Mouse (Mus musculus) bone marrow, adult 2 months (tissue): ENCODE results near the gene Abtb1.

Source experiments
- CTCF ChIP-seq: fragments of 200-500 bp; IDR thresholded peaks from 2 replicates; pipeline ENCODE4 v1.5.1; 2011; ENCODE audit warnings: low read length, control low read depth; ENCODE audit not compliant: control insufficient read depth, insufficient read depth
- POLR2A ChIP-seq: fragments of 200-500 bp; IDR thresholded peaks from 2 replicates; pipeline ENCODE4 v1.6.1; 2011; ENCODE audit warnings: low read depth, mild to moderate bottlenecking, control low read depth, low read length, borderline replicate concordance; ENCODE audit not compliant: control insufficient read depth

- no peak for TF ChIP-seq CTCF
- TF ChIP-seq POLR2A: no peak
Observed at GRCm38 (mm10) chr6:88829579-88829978, 12.2 kb downstream of the Abtb1 start.
